Mouse (Mus musculus) liver, adult 2 months (tissue): ENCODE results near the gene Dgki. TPM values are rescaled to one million over a fixed set of nuclear protein-coding genes. Genes with fewer than 3 reads are reported as not detected.

ENCODE experiments used
- DNase-seq: peaks from one replicate; pipeline ENCODE4 v3.0.0-alpha.2; 2011; ENCODE audit warnings: low read depth, low spot score; ENCODE audit errors: extremely low read depth
- H3K27ac ChIP-seq: fragments of 200-500 bp; replicated peaks from 2 replicates; pipeline ENCODE4 v1.5.1; 2012; ENCODE audit warnings: low read depth, mild to moderate bottlenecking, control low read depth, inconsistent platforms, low read length; ENCODE audit not compliant: insufficient read depth
- H3K27me3 ChIP-seq: fragments of 200-500 bp; 2 replicates; pipeline ENCODE4 v1.6.1; 2012; ENCODE audit warnings: mild to moderate bottlenecking, moderate library complexity, low read length, inconsistent platforms; ENCODE audit not compliant: control insufficient read depth, insufficient read depth
- H3K36me3 ChIP-seq: fragments of 200-500 bp; 2 replicates; pipeline ENCODE4 v1.6.1; 2012; ENCODE audit warnings: low read length, inconsistent platforms; ENCODE audit not compliant: control insufficient read depth, insufficient read depth
- H3K4me1 ChIP-seq: fragments of 200-500 bp; 2 replicates; pipeline ENCODE4 v1.6.1; 2011; ENCODE audit warnings: low read length; ENCODE audit not compliant: control insufficient read depth, insufficient read depth
- H3K4me3 ChIP-seq: fragments of 200-500 bp; 2 replicates; pipeline ENCODE4 v1.5.1; 2011; ENCODE audit warnings: low read depth, mild to moderate bottlenecking, control low read depth, low read length, moderate library complexity; ENCODE audit not compliant: insufficient read depth
- H3K79me2 ChIP-seq: fragments of 200-500 bp; 2 replicates; pipeline ENCODE4 v1.6.1; 2012; ENCODE audit warnings: inconsistent platforms, mild to moderate bottlenecking, low read length, moderate library complexity; ENCODE audit not compliant: control insufficient read depth, insufficient read depth
- H3K9ac ChIP-seq: fragments of 200-500 bp; 2 replicates; pipeline ENCODE4 v1.6.1; 2012; ENCODE audit warnings: low read depth, mild to moderate bottlenecking, control low read depth, inconsistent platforms, low read length
- CTCF ChIP-seq: fragments of 200-500 bp; IDR thresholded peaks from 2 replicates; pipeline ENCODE4 v1.5.1; 2011; ENCODE audit warnings: low read depth, low read length, control low read depth
- POLR2A ChIP-seq: fragments of 200-500 bp; IDR thresholded peaks from 2 replicates; pipeline ENCODE4 v1.6.1; 2011; ENCODE audit warnings: low read length, control low read depth; ENCODE audit not compliant: insufficient read depth; ENCODE audit errors: extremely low read depth
- WGBS: fragments of 180-500 bp; shearing (Covaris S2); methylation state at CpG from one replicate; pipeline ENCODE4 v1.1.7; 2018; 5-methylcytosine and 5-hydroxymethylcytosine counted together
- polyA plus RNA-seq: library from polyadenylated mRNA; depleted of rRNA; stranded (reverse); fragments of >200 nt; gene quantifications from 2 replicates; pipeline ENCODE4 v1.2.3, GENCODE M21; 2012
- total RNA-seq: library from RNA; depleted of rRNA; stranded (reverse); fragments of >200 nt; gene quantifications from 2 replicates; pipeline ENCODE4 v1.2.3, GENCODE M21; 2014

Gene Dgki
- total and polyA plus RNA-seq, 2 experiments: 0.09 TPM; not detected in 1

DNA sequence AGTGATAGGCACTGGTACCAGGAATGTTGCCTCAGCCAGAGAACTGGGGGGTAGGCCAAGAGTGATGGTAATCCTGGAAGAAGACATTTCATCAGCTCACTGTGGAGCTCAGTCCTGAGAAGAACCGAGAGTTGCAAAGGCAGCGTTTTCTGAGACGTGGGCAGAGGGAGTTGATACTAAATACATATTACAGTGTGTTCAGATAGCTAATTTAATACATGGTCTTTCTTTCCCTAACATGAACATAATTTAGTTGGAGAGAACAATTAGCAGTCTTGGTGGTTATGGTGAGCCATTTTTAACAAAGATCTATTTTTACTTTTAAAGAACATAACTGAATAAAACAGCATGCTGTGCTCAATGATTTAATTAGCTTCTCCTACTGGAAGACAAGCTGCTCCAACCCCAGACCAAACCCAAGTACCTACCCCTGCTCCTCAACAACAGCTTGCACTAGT is 456.9 kb downstream of the Dgki start:
- WGBS: 92% methylated on average over 3 of the region's 3 CpGs

DNA sequence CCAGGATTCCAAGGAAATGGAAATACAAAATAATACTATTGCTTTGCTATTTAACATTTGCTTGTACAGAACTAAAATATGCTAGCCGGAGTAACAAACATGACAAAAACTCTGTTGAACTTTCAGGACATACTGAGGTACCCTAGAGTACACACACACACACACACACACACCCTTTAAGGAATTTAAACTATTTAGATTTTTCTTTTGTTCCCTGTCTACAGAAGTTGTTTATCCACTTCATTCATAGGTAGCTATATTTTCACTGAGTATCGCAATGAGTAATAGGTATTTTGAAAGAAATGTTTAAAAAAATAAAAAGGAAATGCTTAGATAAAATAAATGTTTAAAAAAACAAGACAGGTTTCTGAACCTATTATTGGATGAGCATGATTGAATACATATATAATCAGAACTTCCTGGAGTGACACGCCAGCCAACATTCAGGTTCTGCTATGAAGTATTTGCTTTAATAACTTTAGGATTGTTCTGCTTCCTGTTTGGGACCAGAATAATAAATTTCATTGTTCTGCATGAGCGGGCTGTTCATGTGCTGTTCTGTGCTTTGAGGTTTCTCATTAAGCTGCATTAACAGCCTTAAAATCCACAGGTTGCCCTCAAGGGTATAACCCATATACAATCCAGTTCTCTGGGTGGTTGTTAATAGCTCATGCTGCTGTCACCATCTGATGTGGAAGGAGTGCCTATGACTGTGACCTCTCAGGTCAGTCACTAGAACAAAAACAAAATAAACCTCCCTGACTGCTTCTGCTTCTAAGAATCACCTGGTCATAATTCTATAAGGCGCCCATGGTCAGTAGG is 457.7 kb downstream of the Dgki start:
- H3K27ac ChIP-seq: no peak overlapping the region
- H3K36me3 ChIP-seq: no peaks in the 10 kb centered on the region
- H3K27me3 ChIP-seq: no peaks in the 10 kb centered on the region
- H3K4me1 ChIP-seq: no peaks in the 10 kb centered on the region
- DNase-seq: no peak
- TF ChIP-seq CTCF (no peak), POLR2A (no peak)
- WGBS: 88% methylated on average over 5 of the region's 5 CpGs
- H3K79me2 ChIP-seq: no peaks in the 10 kb centered on the region
- H3K4me3 ChIP-seq: no peak overlapping the region
- no peak overlapping the region for H3K9ac ChIP-seq

More for the DNA sequence above, 456.9 kb downstream of the Dgki start:
- no peak for DNase-seq
- Histone ChIP-seq H3K27ac (no peak overlapping the region), H3K79me2 (no peaks in the 10 kb centered on the region), H3K36me3 (no peaks in the 10 kb centered on the region), H3K4me3 (no peak overlapping the region), H3K27me3 (no peaks in the 10 kb centered on the region), H3K4me1 (no peaks in the 10 kb centered on the region), H3K9ac (no peak overlapping the region)
- TF ChIP-seq CTCF (no peak), POLR2A (no peak)

GRCm38 (mm10) chr6:36841701-36842100 is 458.3 kb downstream of the Dgki start:
- Histone ChIP-seq H3K27ac (no peak overlapping the region), H3K9ac (no peak overlapping the region), H3K4me3 (no peak overlapping the region), H3K27me3 (no peaks in the 10 kb centered on the region), H3K36me3 (no peaks in the 10 kb centered on the region), H3K4me1 (no peaks in the 10 kb centered on the region), H3K79me2 (no peaks in the 10 kb centered on the region)
- no peak for DNase-seq
- TF ChIP-seq POLR2A (no peak), CTCF (no peak)
- 91% methylated on average over 3 of the region's 3 CpGs for whole genome bisulfite sequencing

GRCm38 (mm10) chr6:36841174-36841573 is 458.8 kb downstream of the Dgki start:
- no peak overlapping the region for H3K27ac ChIP-seq
- H3K36me3 ChIP-seq: no peaks in the 10 kb centered on the region
- no peaks in the 10 kb centered on the region for H3K4me1 ChIP-seq
- no peaks in the 10 kb centered on the region for H3K27me3 ChIP-seq
- no peak overlapping the region for H3K4me3 ChIP-seq
- H3K79me2 ChIP-seq: no peaks in the 10 kb centered on the region
- TF ChIP-seq POLR2A: no peak
- TF ChIP-seq CTCF: no peak
- H3K9ac ChIP-seq: no peak overlapping the region
- no peak for DNase-seq

- Histone ChIP-seq H3K27ac (no peak overlapping the region), H3K9ac (no peak overlapping the region), H3K79me2 (no peaks in the 10 kb centered on the region), H3K4me3 (no peak overlapping the region), H3K27me3 (no peaks in the 10 kb centered on the region), H3K4me1 (no peaks in the 10 kb centered on the region), H3K36me3 (no peaks in the 10 kb centered on the region)
- no peak for DNase-seq
- WGBS: 95% methylated on average over 1 of the region's 1 CpGs
- TF ChIP-seq CTCF (no peak), POLR2A (no peak)
Observed at GRCm38 (mm10) chr6:36838747-36839146, 461.2 kb downstream of the Dgki start.

DNA sequence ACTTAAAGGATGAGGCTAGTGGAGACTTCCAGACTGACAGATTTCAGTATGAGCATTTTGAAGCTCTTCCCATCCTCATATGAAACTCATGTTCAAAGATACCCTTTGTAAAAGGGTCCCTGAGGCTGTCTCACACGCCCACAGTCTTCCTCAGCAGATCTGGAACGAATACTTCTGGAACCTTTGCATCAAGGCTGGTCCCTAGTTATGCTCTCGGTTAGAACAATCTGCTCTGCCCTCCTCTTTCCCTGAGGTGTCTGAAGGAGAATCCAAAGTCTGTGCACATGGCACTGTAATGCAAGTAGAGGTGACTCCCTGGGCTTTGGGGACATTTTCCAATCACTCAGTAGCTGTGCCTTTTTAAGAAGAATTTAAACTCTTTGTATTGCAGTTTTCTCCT is 464.6 kb downstream of the Dgki start:
- H3K36me3 ChIP-seq: no peaks in the 10 kb centered on the region
- 73% methylated on average over 3 of the region's 3 CpGs for WGBS

More for the DNA sequence above, 464.6 kb downstream of the Dgki start:
- Histone ChIP-seq H3K79me2 (no peaks in the 10 kb centered on the region), H3K4me3 (no peak overlapping the region), H3K27me3 (no peaks in the 10 kb centered on the region), H3K4me1 (no peaks in the 10 kb centered on the region), H3K27ac (no peak overlapping the region), H3K9ac (no peak overlapping the region)
- no peak for DNase-seq
- TF ChIP-seq POLR2A: no peak
- TF ChIP-seq CTCF: no peak
